Mouse (Mus musculus) cerebellum, adult 2 months (tissue): Measurements from ENCODE around the gene Irgq.
A peak's percentile ranks its signal among the peaks of the same experiment; 100 is the strongest.

Experiments used
- CTCF ChIP-seq: fragments of 200-500 bp; IDR thresholded peaks from 2 replicates; pipeline ENCODE4 v1.5.1; 2011; ENCODE audit warnings: low read depth, mild to moderate bottlenecking, control low read depth, low read length, moderate library complexity, borderline replicate concordance; ENCODE audit not compliant: insufficient read depth
- POLR2A ChIP-seq: fragments of 200-500 bp; IDR thresholded peaks from 2 replicates; pipeline ENCODE4 v1.6.1; 2011; ENCODE audit warnings: low read length, control low read depth, borderline replicate concordance; ENCODE audit not compliant: insufficient read depth

GRCm38 (mm10) chr7:24546634-24547389 is 16.3 kb downstream of the Irgq start:
- TF ChIP-seq POLR2A = peak; percentile 41; the same call in 1 of the 2 replicates
- no peak for TF ChIP-seq CTCF
